Mouse (Mus musculus) adrenal gland, postnatal 4 days (tissue): ENCODE data around the gene Asap3. TPM values are rescaled to one million over a fixed set of nuclear protein-coding genes. Genes with fewer than 3 reads are reported as not detected.

ENCODE experiments used
- DNase-seq, 2 experiments: peaks; one replicate each; pipeline ENCODE4 v3.0.0; 2021 to 2022; ENCODE audit warnings: low spot score in 2 of 2, mixed read lengths in 2 of 2
- total RNA-seq, 2 experiments: library from RNA; stranded (reverse); gene quantifications; 2 replicates each; pipeline ENCODE4 v1.2.3; 2021

The Asap3 gene
- total RNA-seq, 2 experiments from 2014 or later, result 6.0 to 6.1 TPM

GRCm38 (mm10) chr4:136180408-136181330 is 25.5 kb upstream of the Asap3 start:
- peak; percentile 72 to 74 for DNase-seq

GRCm38 (mm10) chr4:136181367-136181766 is 24.8 kb upstream of the Asap3 start:
- DNase-seq, result no peak

GRCm38 (mm10) chr4:136185375-136185774 is 20.8 kb upstream of the Asap3 start:
- DNase-seq, result no peak

DNA sequence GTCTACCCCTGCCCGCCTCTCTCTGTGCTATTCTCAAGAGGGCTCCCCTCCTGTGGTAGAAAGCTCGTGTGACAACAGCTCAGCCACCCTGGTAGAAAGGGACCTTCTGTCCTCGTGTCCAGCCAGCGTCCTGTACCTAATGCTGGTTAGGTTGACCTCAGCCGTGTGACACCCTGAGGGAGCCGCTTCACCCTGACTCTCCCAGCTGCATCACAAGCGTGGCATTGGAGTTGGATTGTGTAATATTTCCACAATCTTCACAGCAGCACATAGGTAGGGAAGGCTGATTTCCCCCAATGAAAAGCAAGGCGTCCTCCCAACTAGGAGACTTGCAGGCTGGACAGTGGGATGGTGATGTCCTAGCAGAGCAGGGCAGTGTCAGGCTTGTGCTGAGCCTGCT is 19.9 kb upstream of the Asap3 start:
- DNase-seq, result no peak

DNA sequence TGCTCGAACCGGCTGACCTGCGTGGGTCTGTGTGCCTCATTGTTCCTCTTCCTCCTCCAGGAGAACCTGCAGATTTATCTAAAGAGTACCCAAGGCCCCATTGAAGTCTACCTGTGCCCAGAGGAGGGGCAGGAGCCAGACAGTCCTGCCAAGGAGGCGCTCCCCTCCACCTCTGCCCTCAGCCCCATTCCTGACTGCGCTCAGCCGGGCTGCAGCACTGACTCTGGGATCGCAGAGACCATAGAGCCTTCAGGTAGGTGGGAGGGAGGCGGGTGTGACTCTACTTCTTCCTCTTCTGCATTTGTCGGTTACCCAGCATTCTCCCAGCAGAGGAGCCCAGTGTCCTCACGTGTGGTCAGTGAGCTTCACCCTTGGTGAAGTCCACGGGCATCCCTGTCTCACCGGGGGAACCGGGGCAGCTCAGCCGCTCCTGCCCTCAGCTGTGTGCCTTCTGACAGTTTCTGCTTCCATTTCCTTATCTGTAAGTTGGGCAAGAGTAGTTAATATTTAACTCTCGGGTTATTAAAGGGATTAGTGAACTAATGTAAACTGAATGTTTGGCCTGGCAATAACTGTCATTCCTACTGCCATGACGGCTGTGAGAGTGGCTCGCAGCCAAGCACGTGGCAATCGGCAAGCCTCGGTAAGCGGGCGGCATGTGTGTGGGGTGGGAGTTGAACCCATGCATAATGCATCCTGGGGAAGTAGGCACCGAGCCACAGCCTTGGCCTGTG is 19.3 kb upstream of the Asap3 start:
- DNase-seq, result no peak

GRCm38 (mm10) chr4:136188973-136189737 is 17.0 kb upstream of the Asap3 start:
- DNase-seq, result no peak

DNA sequence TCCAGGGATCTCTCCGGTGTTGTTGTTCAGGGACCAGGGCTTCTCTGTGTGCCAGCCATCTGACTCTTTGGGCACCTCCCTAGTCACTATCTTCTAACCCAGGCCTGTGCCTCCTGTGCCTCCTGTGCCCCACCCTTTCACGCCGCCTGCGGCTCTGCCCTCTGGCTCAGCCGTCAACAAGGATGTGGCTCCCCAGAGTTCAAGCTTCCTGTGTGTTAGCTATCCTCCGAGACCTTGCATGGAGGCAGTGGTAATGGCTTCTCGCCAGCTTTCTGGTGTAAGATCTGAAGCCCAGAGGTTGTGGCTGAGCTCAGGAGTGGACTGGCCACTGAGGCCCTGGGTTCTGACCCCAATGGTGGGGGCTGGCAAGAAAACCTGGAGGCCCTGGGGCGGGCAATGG is 16.3 kb upstream of the Asap3 start:
- DNase-seq, result no peak

DNA sequence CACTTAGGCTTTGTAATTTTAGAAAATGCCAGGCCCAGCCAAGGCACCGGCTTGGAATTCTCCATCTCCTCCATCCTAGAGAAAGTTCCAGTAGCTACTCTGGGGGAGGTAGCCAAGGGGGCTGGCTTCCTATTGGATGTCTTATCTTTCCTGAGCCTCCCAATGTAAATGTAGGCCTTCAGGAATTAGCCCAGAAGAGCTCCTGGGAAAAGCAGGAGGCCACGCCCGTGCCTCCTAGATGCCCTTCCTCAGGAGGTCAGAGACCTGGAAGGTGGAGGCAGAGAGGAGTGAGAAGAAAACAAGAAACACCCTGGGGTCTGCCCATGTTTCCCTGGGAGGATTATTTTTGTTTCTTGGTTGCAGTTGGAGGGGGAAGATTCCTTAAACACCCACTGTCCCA is 12.6 kb upstream of the Asap3 start:
- no peak for DNase-seq

GRCm38 (mm10) chr4:136195029-136195428 is 11.1 kb upstream of the Asap3 start:
- no peak for DNase-seq

DNA sequence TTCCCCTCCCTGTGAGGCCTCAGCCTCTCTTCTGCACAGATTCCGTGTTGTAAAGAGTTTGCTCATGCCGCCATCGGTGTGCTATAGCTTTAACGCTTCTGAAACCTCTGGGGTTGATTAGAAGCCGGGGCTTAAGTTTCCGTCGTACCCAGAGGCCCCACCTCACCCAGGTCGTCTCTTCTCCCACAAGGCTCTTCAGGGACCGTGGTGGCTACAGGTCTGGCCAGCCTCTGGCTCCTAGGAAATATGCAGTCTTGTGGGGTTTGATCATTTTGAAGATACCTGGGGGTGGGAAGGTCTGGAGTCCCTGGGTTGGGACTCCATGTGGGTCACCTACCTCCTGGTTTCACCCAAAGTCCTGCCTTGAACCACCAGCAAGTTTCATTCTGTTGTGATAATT is 10.5 kb upstream of the Asap3 start:
- DNase-seq, result no peak

DNA sequence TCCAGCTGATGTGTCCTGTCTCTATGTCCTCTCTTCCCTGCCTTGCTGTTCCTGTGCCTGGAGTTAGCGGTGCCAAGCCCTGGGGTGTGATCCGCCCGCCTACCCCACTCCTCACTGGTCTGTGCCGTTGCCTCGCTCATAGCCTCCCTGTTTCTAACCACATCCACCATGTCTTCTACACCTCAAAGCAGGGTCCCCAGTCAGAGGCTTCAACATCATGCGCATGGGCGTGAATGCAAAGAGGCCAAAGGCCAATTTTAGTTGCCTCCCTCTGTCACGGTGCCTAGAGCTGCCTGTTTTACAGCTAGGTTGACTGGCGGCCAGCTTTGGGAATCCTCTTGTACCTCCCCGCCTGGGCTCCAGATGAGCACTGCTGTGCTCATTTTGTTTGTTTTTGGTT is 10.0 kb upstream of the Asap3 start:
- DNase-seq, result no peak

GRCm38 (mm10) chr4:136198846-136199245 is 7.3 kb upstream of the Asap3 start:
- no peak for DNase-seq

DNA sequence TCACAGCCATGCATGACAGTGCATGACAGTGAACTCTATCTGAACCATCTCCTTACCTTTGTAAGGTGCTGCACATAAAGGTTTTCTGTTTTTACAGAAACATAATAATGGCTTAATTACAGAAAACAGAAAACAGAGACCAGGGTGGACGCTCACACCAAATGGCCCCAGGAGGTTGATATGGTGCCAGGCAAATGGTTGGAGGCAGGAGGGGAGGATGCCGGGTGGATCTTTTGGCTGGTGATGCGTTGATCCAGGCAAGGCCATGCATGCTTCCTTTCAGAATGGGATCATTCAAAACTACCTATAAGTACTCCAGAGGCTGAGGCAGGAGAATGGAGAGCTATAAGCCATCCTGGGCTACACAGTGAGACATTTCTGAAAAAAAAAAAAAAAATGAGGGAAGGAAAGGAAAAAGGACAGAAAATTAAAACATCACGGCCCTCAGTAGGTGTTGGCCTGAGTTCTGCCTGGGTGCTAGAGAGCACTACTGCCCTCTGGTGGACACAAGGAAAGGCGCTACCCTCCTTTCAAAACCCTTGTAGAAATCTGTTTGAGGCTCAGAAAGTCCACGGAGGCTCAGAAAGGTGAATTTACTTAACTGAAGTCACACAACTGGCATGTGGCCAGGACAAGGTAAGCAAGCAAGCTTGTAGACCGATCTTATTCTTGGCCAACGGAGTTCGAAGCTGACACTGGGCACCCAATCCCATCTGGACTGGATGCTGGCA is 6.4 kb upstream of the Asap3 start:
- no peak for DNase-seq

DNA sequence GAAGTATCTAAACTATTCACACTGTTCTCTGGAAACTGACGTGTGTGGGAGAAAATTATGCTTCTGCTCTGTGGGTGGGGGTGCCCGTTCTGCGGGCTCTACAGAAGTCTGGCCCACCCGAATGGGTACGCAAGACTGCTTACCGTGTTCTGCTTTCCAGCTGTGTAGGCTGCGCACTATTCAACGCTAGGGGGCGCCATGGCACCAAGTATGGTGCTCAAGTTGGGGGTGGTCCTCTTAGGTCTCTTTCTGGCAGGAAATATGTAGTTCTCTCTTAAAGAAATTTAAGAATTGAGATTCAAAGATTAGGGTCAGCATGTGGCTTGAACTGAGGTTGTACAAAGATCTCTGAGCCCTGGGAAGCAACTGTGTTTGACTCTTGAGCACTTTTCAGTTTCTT is 3.7 kb upstream of the Asap3 start:
- DNase-seq, result peak; percentile 37 to 62

GRCm38 (mm10) chr4:136204775-136205174 is 1.4 kb upstream of the Asap3 start:
- no peak for DNase-seq

GRCm38 (mm10) chr4:136206943-136207342 is 778 bp downstream of the Asap3 start:
- DNase-seq, result no peak

DNA sequence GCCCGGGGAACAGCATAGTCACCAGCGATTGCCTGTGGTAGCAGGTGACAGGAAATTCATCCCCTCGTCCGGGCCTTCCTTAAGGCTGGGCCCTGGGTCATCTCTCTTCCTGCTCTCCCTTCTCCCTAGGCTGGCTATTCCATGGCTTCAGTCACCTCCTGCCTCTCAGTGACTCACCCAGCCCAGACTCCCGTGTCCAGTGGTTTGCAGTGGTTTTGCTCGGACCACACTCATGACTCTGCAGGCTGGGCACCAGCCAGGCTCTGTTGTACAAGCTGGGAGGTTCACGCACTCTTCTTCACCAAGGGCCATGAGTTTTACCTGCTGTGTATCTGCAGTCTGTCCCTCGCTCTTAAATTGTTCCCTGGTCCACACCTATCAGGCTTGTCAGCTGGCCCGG is 4.8 kb downstream of the Asap3 start:
- no peak for DNase-seq

- DNase-seq, result no peak
Measured at GRCm38 (mm10) chr4:136213629-136214028, 7.5 kb downstream of the Asap3 start.

DNA sequence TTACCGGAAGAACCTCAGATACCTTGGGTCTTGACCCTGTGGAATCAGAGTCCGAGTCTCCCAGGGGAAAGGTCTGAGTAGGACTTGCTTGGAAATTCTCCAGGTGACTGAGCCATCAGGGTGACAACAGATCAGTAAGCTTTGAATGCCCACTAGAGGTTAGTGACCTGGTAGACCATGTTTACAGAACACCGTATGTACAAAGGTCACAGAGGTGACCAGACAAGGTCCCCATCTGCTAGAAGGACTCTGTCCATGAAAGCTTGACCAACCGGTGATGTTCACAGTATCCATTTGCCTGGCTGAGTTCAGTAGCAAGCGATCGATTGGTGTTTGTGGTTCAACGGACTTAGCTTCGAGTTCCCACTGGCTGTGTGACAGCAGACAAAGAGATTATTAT is 8.7 kb downstream of the Asap3 start:
- no peak for DNase-seq

- DNase-seq, result no peak
Measured at GRCm38 (mm10) chr4:136215576-136215975, 9.4 kb downstream of the Asap3 start.

- DNase-seq, result no peak
Measured at GRCm38 (mm10) chr4:136217063-136217462, 10.9 kb downstream of the Asap3 start.
